Mouse (Mus musculus) limb, embryonic 14.5 days (tissue): Measurements from ENCODE around the gene Perp. TPM values are rescaled to one million over a fixed set of nuclear protein-coding genes. Genes with fewer than 3 reads are reported as not detected.

Experiments
- ATAC-seq: fragments of 200-750 bp; cut with Nextera tagmentation; 2 replicates; pipeline ENCODE4 v1.8.0; 2017; ENCODE audit warnings: low read depth, moderate number of reproducible peaks, moderate TSS enrichment; ENCODE audit not compliant: low FRiP score
- DNase-seq: peaks from one replicate; pipeline ENCODE4 v3.0.0-alpha.2; 2015; ENCODE audit warnings: low spot score
- H3K27ac ChIP-seq: fragments of 300-500 bp; sonication (generic); replicated peaks from 2 replicates; pipeline ENCODE4 v1.5.1; 2014; ENCODE audit warnings: low read depth, mild to moderate bottlenecking, low read length, moderate library complexity, mixed read lengths
- H3K27me3 ChIP-seq: fragments of 300-500 bp; sonication (generic); 2 replicates; pipeline ENCODE4 v1.6.1; 2014; ENCODE audit warnings: low read length, mixed read lengths; ENCODE audit not compliant: control insufficient read depth, insufficient read depth
- H3K36me3 ChIP-seq: fragments of 300-500 bp; sonication (generic); 2 replicates; pipeline ENCODE4 v1.6.1; 2014; ENCODE audit warnings: mild to moderate bottlenecking, low read length, moderate library complexity, mixed read lengths; ENCODE audit not compliant: control insufficient read depth, insufficient read depth
- H3K4me1 ChIP-seq: fragments of 300-500 bp; sonication (generic); 2 replicates; pipeline ENCODE4 v1.6.1; 2014; ENCODE audit warnings: antibody characterized with exemption, low read length, mixed read lengths; ENCODE audit not compliant: control insufficient read depth, insufficient read depth
- H3K4me2 ChIP-seq: fragments of 300-500 bp; sonication (generic); replicated peaks from 2 replicates; pipeline ENCODE4 v1.6.1; 2014; ENCODE audit warnings: low read depth, mild to moderate bottlenecking, low read length, moderate library complexity; ENCODE audit not compliant: severe bottlenecking
- H3K4me3 ChIP-seq: fragments of 300-500 bp; sonication (generic); replicated peaks from 2 replicates; pipeline ENCODE4 v1.5.1; 2014; ENCODE audit warnings: low read length
- H3K9ac ChIP-seq: fragments of 300-500 bp; sonication (generic); 2 replicates; pipeline ENCODE4 v1.6.1; 2014; ENCODE audit warnings: mild to moderate bottlenecking, low read depth, low read length, moderate library complexity; ENCODE audit not compliant: severe bottlenecking
- H3K9me3 ChIP-seq: fragments of 300-500 bp; sonication (generic); 2 replicates; pipeline ENCODE4 v1.6.1; 2016; ENCODE audit warnings: low read length; ENCODE audit not compliant: control insufficient read depth
- POLR2A ChIP-seq: fragments of 200-500 bp; IDR thresholded peaks from 2 replicates; pipeline ENCODE4 v1.8.0; 2012; ENCODE audit warnings: inconsistent platforms, mild to moderate bottlenecking, moderate library complexity, borderline replicate concordance; ENCODE audit not compliant: insufficient read depth, insufficient read length; ENCODE audit errors: extremely low read depth
- WGBS: fragments of 180-500 bp; shearing (Covaris S2); extraction: QIAGEN DNeasy Blood & Tissue Kit; methylation state at CpG from one replicate; pipeline ENCODE4 v1.1.7; 2014; 5-methylcytosine and 5-hydroxymethylcytosine counted together
- polyA plus RNA-seq, 2 experiments: library from polyadenylated mRNA; depleted of rRNA in 1 of 2; stranded (reverse) in 1 of 2; unstranded in 1 of 2; fragments of >200 nt; fragmentation: Nextera tagmentation in 1 of 2; extraction: Ambion mirVana in 1 of 2; gene quantifications; 2 replicates each; pipeline versions ENCODE4 v1.2.1 to v1.2.3; 2012 to 2014

The Perp gene
- polyA plus RNA-seq, 2 experiments: 196 to 598 TPM

DNA sequence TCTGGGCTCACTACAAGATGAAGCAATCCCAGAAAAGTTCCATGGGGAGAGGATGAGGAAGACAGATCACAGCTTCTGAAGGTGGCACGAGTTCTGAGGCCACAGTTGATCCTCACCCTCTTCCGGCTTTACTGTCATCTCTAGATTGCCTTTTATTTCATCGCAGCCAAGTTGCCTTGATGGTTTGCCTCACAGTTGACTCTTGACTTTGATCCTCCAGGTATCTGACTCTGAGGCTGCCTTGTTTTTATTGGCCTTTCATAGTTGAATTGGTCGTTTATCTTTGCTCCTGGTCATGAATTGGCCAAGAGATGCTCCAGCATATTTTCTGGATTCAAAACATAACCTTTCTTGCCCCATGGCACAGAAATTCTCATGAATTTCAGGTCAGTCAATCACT lies 34.3 kb downstream of the Perp start:
- ATAC-seq: no peak
- no peak overlapping the region for H3K9ac ChIP-seq
- H3K4me3 ChIP-seq: no peak overlapping the region
- no peak for TF ChIP-seq POLR2A
- H3K27me3 ChIP-seq: no peaks in the 10 kb centered on the region
- 75% methylated on average over 4 of the region's 4 CpGs for WGBS
- H3K9me3 ChIP-seq: no peaks in the 10 kb centered on the region
- no peak for DNase-seq
- no peaks in the 10 kb centered on the region for H3K36me3 ChIP-seq
- peaks cover 3% of the 10 kb centered on the region; the same call in 1 of the 2 replicates for H3K4me1 ChIP-seq
- no peak overlapping the region for H3K4me2 ChIP-seq
- H3K27ac ChIP-seq: no peak overlapping the region

DNA sequence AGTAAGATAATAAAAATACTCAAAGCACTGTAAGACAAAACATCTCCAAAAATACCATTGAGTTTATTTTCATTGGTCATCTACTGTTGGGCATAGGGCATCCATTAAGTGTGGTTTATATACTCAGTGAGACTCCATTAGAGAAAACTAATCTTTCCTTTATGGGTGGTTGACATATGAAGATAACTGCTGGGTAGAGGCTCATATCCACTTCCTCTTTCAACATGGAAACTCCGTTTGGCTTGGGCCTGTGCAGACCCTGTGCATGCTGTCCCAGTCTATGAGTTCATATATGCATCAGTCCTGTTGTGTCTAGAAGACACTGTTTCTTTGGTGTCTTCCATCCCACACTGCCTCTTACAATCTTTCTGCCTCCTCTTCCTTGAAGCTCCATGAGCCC lies 34.9 kb downstream of the Perp start:
- no peak overlapping the region for H3K9ac ChIP-seq
- ATAC-seq: no peak
- WGBS: 88% methylated on average over 1 of the region's 1 CpGs

DNA sequence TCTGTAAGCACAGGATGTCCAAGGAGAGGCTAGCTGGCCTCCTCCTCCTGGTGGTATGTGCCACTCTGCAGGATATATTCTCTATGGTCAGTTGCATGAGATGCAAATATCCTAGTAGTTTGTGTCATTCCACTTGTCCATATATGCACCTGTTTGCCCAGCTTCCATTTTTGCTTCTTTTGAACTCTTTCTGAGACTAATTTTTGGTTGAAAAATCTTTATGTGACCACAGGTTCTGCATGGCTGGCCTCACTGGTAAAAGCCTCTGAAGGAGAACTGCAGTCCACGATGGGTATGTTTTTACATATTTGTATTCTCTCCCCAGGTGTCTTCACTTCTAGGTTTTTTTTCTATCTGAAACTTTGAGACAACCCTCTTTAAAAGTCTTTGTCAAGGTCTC lies 37.4 kb downstream of the Perp start:
- TF ChIP-seq POLR2A: no peak
- Histone ChIP-seq H3K4me1 (peaks cover 8% of the 10 kb centered on the region), H3K9me3 (no peaks in the 10 kb centered on the region), H3K36me3 (no peaks in the 10 kb centered on the region), H3K27ac (no peak overlapping the region), H3K27me3 (no peaks in the 10 kb centered on the region), H3K4me3 (no peak overlapping the region), H3K4me2 (no peak overlapping the region), H3K9ac (no peak overlapping the region)
- no peak for DNase-seq
- 93% methylated on average over 1 of the region's 1 CpGs for WGBS
- no peak for ATAC-seq

More for the DNA sequence above, 34.9 kb downstream of the Perp start:
- Histone ChIP-seq H3K9me3 (no peaks in the 10 kb centered on the region), H3K4me3 (no peak overlapping the region), H3K27ac (no peak overlapping the region), H3K4me2 (no peak overlapping the region), H3K36me3 (no peaks in the 10 kb centered on the region), H3K27me3 (no peaks in the 10 kb centered on the region), H3K4me1 (peaks cover 5% of the 10 kb centered on the region)
- no peak for DNase-seq
- no peak for TF ChIP-seq POLR2A

DNA sequence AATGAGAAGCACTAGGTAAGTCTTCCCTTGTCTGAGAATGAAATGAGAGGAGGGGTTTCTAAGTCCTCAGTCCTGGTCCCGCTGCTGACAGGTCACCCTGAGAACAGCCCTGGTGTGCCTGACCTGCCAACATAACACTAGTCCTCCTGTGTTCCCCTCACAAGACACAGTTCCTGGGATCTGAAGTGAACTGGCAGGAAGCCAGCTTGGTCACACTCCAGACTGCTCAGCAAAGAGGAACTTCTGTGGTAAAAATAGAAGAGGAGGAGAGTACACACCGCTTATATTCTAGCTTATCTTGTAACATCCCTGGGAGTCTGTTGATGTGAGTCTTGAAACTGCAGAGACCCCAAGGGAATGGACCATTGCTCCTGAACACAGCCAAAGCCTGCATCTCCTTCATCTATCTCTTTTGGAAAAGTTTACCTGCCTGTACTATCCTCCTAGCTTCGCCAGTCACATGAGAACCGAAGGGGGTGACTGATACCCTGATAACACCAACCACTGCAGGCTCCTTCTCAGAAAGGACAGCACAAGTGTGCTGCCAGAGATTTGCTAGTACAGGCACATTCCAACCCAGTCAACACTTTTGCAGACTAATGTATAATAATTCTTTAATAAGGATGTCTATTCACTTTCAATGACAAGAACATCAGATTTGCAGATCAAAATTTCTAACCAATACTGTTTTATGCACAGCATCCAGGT lies 42.3 kb downstream of the Perp start:
- H3K4me2 ChIP-seq: no peak overlapping the region
- ATAC-seq: no peak
- no peak overlapping the region for H3K27ac ChIP-seq
- no peaks in the 10 kb centered on the region for H3K27me3 ChIP-seq
- no peak overlapping the region for H3K9ac ChIP-seq
- TF ChIP-seq POLR2A: no peak
- no peak for DNase-seq
- peaks cover 8% of the 10 kb centered on the region for H3K4me1 ChIP-seq
- H3K4me3 ChIP-seq: no peak overlapping the region
- H3K9me3 ChIP-seq: no peaks in the 10 kb centered on the region
- 84% methylated on average over 4 of the region's 4 CpGs for WGBS
- no peaks in the 10 kb centered on the region for H3K36me3 ChIP-seq

DNA sequence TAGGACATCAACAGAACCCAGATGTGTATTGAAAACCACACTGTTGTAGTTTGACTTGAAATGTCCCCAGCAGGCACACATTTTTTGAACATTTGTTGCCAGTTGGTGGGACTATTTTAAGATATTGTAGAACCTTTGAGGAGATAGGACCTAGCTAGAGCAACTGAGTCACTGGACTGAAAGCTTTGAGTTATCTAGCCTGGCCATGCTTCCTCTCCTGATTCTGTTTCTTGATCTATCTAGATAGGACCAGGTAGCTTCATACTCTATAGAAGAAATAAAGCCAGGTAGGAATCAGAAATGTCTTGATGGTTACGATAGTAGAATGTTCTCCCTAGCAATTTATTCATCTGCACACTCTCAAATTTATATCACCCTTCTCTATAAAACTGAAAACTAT lies 43.9 kb downstream of the Perp start:
- H3K4me1 ChIP-seq: peaks cover 8% of the 10 kb centered on the region

More for the DNA sequence above, 43.9 kb downstream of the Perp start:
- WGBS: 92% methylated on average over 1 of the region's 1 CpGs
- no peaks in the 10 kb centered on the region for H3K27me3 ChIP-seq
- DNase-seq: no peak
- ATAC-seq: no peak
- H3K9me3 ChIP-seq: no peaks in the 10 kb centered on the region
- no peaks in the 10 kb centered on the region for H3K36me3 ChIP-seq
- H3K4me3 ChIP-seq: no peak overlapping the region
- no peak for TF ChIP-seq POLR2A
- H3K4me2 ChIP-seq: no peak overlapping the region
- no peak overlapping the region for H3K27ac ChIP-seq
- H3K9ac ChIP-seq: no peak overlapping the region
